Mouse (Mus musculus): Measurements from ENCODE around the gene Jag2. TPM values are rescaled to one million over a fixed set of nuclear protein-coding genes. Genes with fewer than 3 reads are reported as not detected.

Gene Jag2
- total and polyA plus RNA-seq, 2 experiments = under 0.01 to 0.13 TPM

- Histone ChIP-seq H3K27ac (replicated peaks; ENCODE audit: insufficient read depth, low read depth, low read length) (no peak overlapping the region), H3K79me2 (ENCODE audit: control insufficient read depth, insufficient read depth, low read length) (no peaks in the 10 kb centered on the region), H3K27me3 (ENCODE audit: control insufficient read depth, insufficient read depth, low read length) (no peaks in the 10 kb centered on the region), H3K36me3 (ENCODE audit: control insufficient read depth, insufficient read depth, low read length) (no peaks in the 10 kb centered on the region), H3K9ac (ENCODE audit: low read depth, low read length) (no peak overlapping the region), H3K4me3 (ENCODE audit: insufficient read depth, low read depth, low read length) (no peak overlapping the region), H3K4me1 (ENCODE audit: control insufficient read depth, insufficient read depth, low read length) (no peaks in the 10 kb centered on the region)
- TF ChIP-seq CTCF (IDR thresholded peaks at IDR 0.05; ENCODE audit: low read depth, low read length) (no peak), POLR2A (IDR thresholded peaks at IDR 0.05; ENCODE audit: extremely low read depth, insufficient read depth, low read length) (no peak)
- no peak for DNase-seq (ENCODE audit: extremely low read depth, low read depth, low spot score)
- 97% methylated on average over 7 of the region's 7 CpGs for WGBS
Observed at GRCm38 (mm10) chr12:112860765-112861164, 68.8 kb downstream of the Jag2 start.

- Histone ChIP-seq H3K4me1 (ENCODE audit: control insufficient read depth, insufficient read depth, low read length) (no peaks in the 10 kb centered on the region), H3K27me3 (ENCODE audit: control insufficient read depth, insufficient read depth, low read length) (no peaks in the 10 kb centered on the region), H3K27ac (replicated peaks; ENCODE audit: insufficient read depth, low read depth, low read length) (no peak overlapping the region), H3K79me2 (ENCODE audit: control insufficient read depth, insufficient read depth, low read length) (no peaks in the 10 kb centered on the region), H3K4me3 (ENCODE audit: insufficient read depth, low read depth, low read length) (no peak overlapping the region), H3K9ac (ENCODE audit: low read depth, low read length) (no peak overlapping the region), H3K36me3 (ENCODE audit: control insufficient read depth, insufficient read depth, low read length) (no peaks in the 10 kb centered on the region)
- 66% methylated on average over 8 of the region's 8 CpGs for WGBS
- TF ChIP-seq POLR2A (IDR thresholded peaks at IDR 0.05; ENCODE audit: extremely low read depth, insufficient read depth, low read length) = no peak
- no peak for TF ChIP-seq CTCF (IDR thresholded peaks at IDR 0.05; ENCODE audit: low read depth, low read length)
- no peak for DNase-seq (ENCODE audit: extremely low read depth, low read depth, low spot score)
Observed at GRCm38 (mm10) chr12:112859930-112860329, 69.6 kb downstream of the Jag2 start.

GRCm38 (mm10) chr12:112858581-112859336, 70.8 kb downstream of the Jag2 start:
- WGBS = 92% methylated on average over 9 of the region's 9 CpGs
- no peaks in the 10 kb centered on the region for H3K4me1 ChIP-seq (ENCODE audit: control insufficient read depth, insufficient read depth, low read length)
- no peaks in the 10 kb centered on the region for H3K79me2 ChIP-seq (ENCODE audit: control insufficient read depth, insufficient read depth, low read length)

More at GRCm38 (mm10) chr12:112858581-112859336, 70.8 kb downstream of the Jag2 start:
- Histone ChIP-seq H3K9ac (ENCODE audit: low read depth, low read length) (no peak overlapping the region), H3K36me3 (ENCODE audit: control insufficient read depth, insufficient read depth, low read length) (no peaks in the 10 kb centered on the region), H3K4me3 (ENCODE audit: insufficient read depth, low read depth, low read length) (no peak overlapping the region), H3K27me3 (ENCODE audit: control insufficient read depth, insufficient read depth, low read length) (no peaks in the 10 kb centered on the region), H3K27ac (replicated peaks; ENCODE audit: insufficient read depth, low read depth, low read length) (no peak overlapping the region)
- no peak for DNase-seq (ENCODE audit: extremely low read depth, low read depth, low spot score)
- TF ChIP-seq CTCF (IDR thresholded peaks at IDR 0.05; ENCODE audit: low read depth, low read length) (no peak), POLR2A (IDR thresholded peaks at IDR 0.05; ENCODE audit: extremely low read depth, insufficient read depth, low read length) (no peak)

Other genes starting within 250 kb of the Jag2 start
- 7.9 and 9.5 TPM in 2 replicates for gene Cep170b, start 209.3 kb downstream of the Jag2 start, total RNA-seq (2014; rRNA removed)
- 26.2 and 29.7 TPM in 2 replicates for gene Cep170b, start 209.3 kb downstream of the Jag2 start, polyA plus RNA-seq (2012; rRNA removed)
- 8.5 and 9.5 TPM in 2 replicates for gene Pld4, start 169.1 kb downstream of the Jag2 start, total RNA-seq (2014; rRNA removed)
- 10.0 and 20.5 TPM in 2 replicates for gene Pld4, start 169.1 kb downstream of the Jag2 start, polyA plus RNA-seq (2012; rRNA removed)
- gene Ahnak2, start 127.1 kb downstream of the Jag2 start, total RNA-seq (2014; rRNA removed) = 0.18 and 0.54 TPM in 2 replicates
- 0.13 and 0.16 TPM in 2 replicates for gene Ahnak2, start 127.1 kb downstream of the Jag2 start, polyA plus RNA-seq (2012; rRNA removed)
- gene Clba1, start 120.8 kb downstream of the Jag2 start, total RNA-seq (2014; rRNA removed) = 0.09 and 0.27 TPM in 2 replicates
- gene Clba1, start 120.8 kb downstream of the Jag2 start, polyA plus RNA-seq (2012; rRNA removed) = 0.42 and 0.60 TPM in 2 replicates
- gene Cdca4, start 100.4 kb downstream of the Jag2 start, total RNA-seq (2014; rRNA removed) = 3.5 and 4.0 TPM in 2 replicates
- 3.7 and 5.0 TPM in 2 replicates for gene Cdca4, start 100.4 kb downstream of the Jag2 start, polyA plus RNA-seq (2012; rRNA removed)
- 0.09 and 0.47 TPM in 2 replicates for gene Gpr132, start 61.5 kb downstream of the Jag2 start, total RNA-seq (2014; rRNA removed)
- 0.44 and 0.60 TPM in 2 replicates for gene Gpr132, start 61.5 kb downstream of the Jag2 start, polyA plus RNA-seq (2012; rRNA removed)
- 17.7 and 21.2 TPM in 2 replicates for gene Nudt14, start 12.3 kb upstream of the Jag2 start, total RNA-seq (2014; rRNA removed)
- gene Nudt14, start 12.3 kb upstream of the Jag2 start, polyA plus RNA-seq (2012; rRNA removed) = 29.3 and 36.3 TPM in 2 replicates
- gene Btbd6, start 46.7 kb upstream of the Jag2 start, total RNA-seq (2014; rRNA removed) = 5.2 and 7.9 TPM in 2 replicates
- 17.8 and 18.9 TPM in 2 replicates for gene Btbd6, start 46.7 kb upstream of the Jag2 start, polyA plus RNA-seq (2012; rRNA removed)
- 17.1 and 19.6 TPM in 2 replicates for gene Brf1, start 70.9 kb upstream of the Jag2 start, total RNA-seq (2014; rRNA removed)
- gene Brf1, start 70.9 kb upstream of the Jag2 start, polyA plus RNA-seq (2012; rRNA removed) = 26.2 and 31.5 TPM in 2 replicates
- gene Pacs2, start 84.7 kb upstream of the Jag2 start, total RNA-seq (2014; rRNA removed) = 5.2 and 7.5 TPM in 2 replicates
- gene Pacs2, start 84.7 kb upstream of the Jag2 start, polyA plus RNA-seq (2012; rRNA removed) = 11.8 and 15.3 TPM in 2 replicates
- 0.20 TPM in 1 of 2 replicates, not detected in the other for gene Tex22, start 144.7 kb upstream of the Jag2 start, total RNA-seq (2014; rRNA removed)
- 0.10 and 0.12 TPM in 2 replicates for gene Tex22, start 144.7 kb upstream of the Jag2 start, polyA plus RNA-seq (2012; rRNA removed)
- gene Mta1, start 168.5 kb upstream of the Jag2 start, total RNA-seq (2014; rRNA removed) = 6.0 and 8.9 TPM in 2 replicates
- 24.3 and 31.7 TPM in 2 replicates for gene Mta1, start 168.5 kb upstream of the Jag2 start, polyA plus RNA-seq (2012; rRNA removed)
- 24.3 and 37.3 TPM in 2 replicates for gene Crip2, start 210.5 kb upstream of the Jag2 start, total RNA-seq (2014; rRNA removed)
- gene Crip2, start 210.5 kb upstream of the Jag2 start, polyA plus RNA-seq (2012; rRNA removed) = 217 and 245 TPM in 2 replicates
- gene Crip1, start 216.5 kb upstream of the Jag2 start, total RNA-seq (2014; rRNA removed) = 18.3 and 22.2 TPM in 2 replicates
- gene Crip1, start 216.5 kb upstream of the Jag2 start, polyA plus RNA-seq (2012; rRNA removed) = 17.5 and 25.0 TPM in 2 replicates
- gene Tedc1, start 226.6 kb upstream of the Jag2 start, total RNA-seq (2014; rRNA removed) = 0.09 and 0.34 TPM in 2 replicates
- 0.15 and 0.45 TPM in 2 replicates for gene Tedc1, start 226.6 kb upstream of the Jag2 start, polyA plus RNA-seq (2012; rRNA removed)